Comparison of ENCODE assay signal across 8 mouse cellular contexts in genomic region chr11:94276869-94277337, GRCm38 (mm10). TPM values are rescaled to one million over a fixed set of nuclear protein-coding genes. Genes with fewer than 3 reads are reported as not detected.
DNase-seq lines count a peak whose midpoint lies in the region; ATAC-seq lines count a peak whose summit lies in the region.

No protein-coding gene starts in this region.

- H3K9me3 ChIP-seq in forebrain, embryonic 11.5 days (ENCODE audit: control insufficient read depth, low read length) = no peaks in the 10 kb centered on the region
- no peaks in the 10 kb centered on the region for H3K9me3 ChIP-seq in heart, embryonic 16.5 days (replicated peaks; ENCODE audit: control insufficient read depth, low read length)
- H3K9me3 ChIP-seq in liver, embryonic 15.5 days (replicated peaks) = no peaks in the 10 kb centered on the region
- no peaks in the 10 kb centered on the region for H3K9me3 ChIP-seq in neural tube, embryonic 12.5 days

- peak overlapping the region; percentile 48 for H3K9ac ChIP-seq in forebrain, embryonic 11.5 days (ENCODE audit: low read length)
- peak overlapping the region; percentile 58 for H3K9ac ChIP-seq in heart, embryonic 16.5 days (ENCODE audit: low read length)
- no peak overlapping the region for H3K9ac ChIP-seq in liver, embryonic 15.5 days
- H3K9ac ChIP-seq in neural tube, embryonic 12.5 days = peak overlapping the region; percentile 38; the same call in 1 of the 2 replicates

- peaks cover 6% of the 10 kb centered on the region; the same call in 1 of the 2 replicates for H3K4me1 ChIP-seq in forebrain, embryonic 11.5 days (replicated peaks; ENCODE audit: control insufficient read depth, insufficient read depth, low read length)
- H3K4me1 ChIP-seq in heart, embryonic 16.5 days (ENCODE audit: control insufficient read depth, insufficient read depth, low read length) = peaks cover 11% of the 10 kb centered on the region
- H3K4me1 ChIP-seq in liver, embryonic 15.5 days (replicated peaks) = peaks cover 65% of the 10 kb centered on the region
- H3K4me1 ChIP-seq in neural tube, embryonic 12.5 days = peaks cover 4% of the 10 kb centered on the region; the same call in 1 of the 2 replicates

- peak overlapping the region; percentile 21 for H3K4me3 ChIP-seq in forebrain, embryonic 11.5 days (ENCODE audit: low read depth, low read length)
- H3K4me3 ChIP-seq in heart, embryonic 16.5 days (ENCODE audit: low read length) = peak overlapping the region; percentile 48
- H3K4me3 ChIP-seq in liver, embryonic 15.5 days (replicated peaks) = peak overlapping the region; percentile 51
- H3K4me3 ChIP-seq in neural tube, embryonic 12.5 days = peak overlapping the region; percentile 20

- H3K36me3 ChIP-seq in forebrain, embryonic 11.5 days (ENCODE audit: control insufficient read depth, insufficient read depth, low read length) = no peaks in the 10 kb centered on the region
- no peaks in the 10 kb centered on the region for H3K36me3 ChIP-seq in heart, embryonic 16.5 days (ENCODE audit: control insufficient read depth, insufficient read depth)
- no peaks in the 10 kb centered on the region for H3K36me3 ChIP-seq in liver, embryonic 15.5 days (replicated peaks)
- no peaks in the 10 kb centered on the region for H3K36me3 ChIP-seq in neural tube, embryonic 12.5 days

- no peaks in the 10 kb centered on the region for H3K27me3 ChIP-seq in forebrain, embryonic 11.5 days (ENCODE audit: control insufficient read depth, insufficient read depth, low read length)
- no peaks in the 10 kb centered on the region for H3K27me3 ChIP-seq in heart, embryonic 16.5 days (ENCODE audit: control insufficient read depth, insufficient read depth, low read length)
- H3K27me3 ChIP-seq in liver, embryonic 15.5 days = no peaks in the 10 kb centered on the region
- H3K27me3 ChIP-seq in neural tube, embryonic 12.5 days (replicated peaks) = no peaks in the 10 kb centered on the region

- WGBS in forebrain, embryonic 11.5 days = 8% methylated on average over 20 of the region's 20 CpGs
- 8% methylated on average over 20 of the region's 20 CpGs for WGBS in heart, embryonic 16.5 days
- WGBS in liver, embryonic 15.5 days (ENCODE audit: insufficient replicate concordance) = 10% methylated on average over 20 of the region's 20 CpGs
- 9% methylated on average over 20 of the region's 20 CpGs for WGBS in neural tube, embryonic 12.5 days

- peak; percentile 74 for ATAC-seq in forebrain, embryonic 11.5 days (replicated peaks; ENCODE audit: low FRiP score)
- ATAC-seq in heart, embryonic 16.5 days (replicated peaks; ENCODE audit: extremely low read depth, insufficient read depth, low FRiP score) = peak; percentile 79
- ATAC-seq in liver, embryonic 15.5 days (ENCODE audit: insufficient read depth) = peak; percentile 42
- peak; percentile 55; the same call in 1 of the 2 replicates for ATAC-seq in neural tube, embryonic 12.5 days (ENCODE audit: low FRiP score, low read depth)

- peak overlapping the region; percentile 51 for H3K4me2 ChIP-seq in forebrain, embryonic 11.5 days (ENCODE audit: low read depth, low read length, severe bottlenecking)
- peak overlapping the region; percentile 77 for H3K4me2 ChIP-seq in heart, embryonic 16.5 days (ENCODE audit: low read depth, low read length)
- H3K4me2 ChIP-seq in liver, embryonic 15.5 days = peak overlapping the region; percentile 69
- peak overlapping the region; percentile 59 for H3K4me2 ChIP-seq in neural tube, embryonic 12.5 days (replicated peaks)

- DNase-seq in CD8-positive naive resting alpha-beta T cell, adult 2 months (ENCODE audit: low read depth in 2 of 2, low spot score in 2 of 2) = peak; percentile 73 to 80
- peak; percentile 85 for DNase-seq in c-Kit-positive CD71-negative TER-119-negative erythroid progenitor cells, embryonic 14.5 days (ENCODE audit: low read depth)
- DNase-seq in forebrain, embryonic 11.5 days (ENCODE audit: low spot score) = peak; percentile 94
- peak; percentile 89 to 92 for DNase-seq in kidney, postnatal 36 days
- peak; percentile 95 for DNase-seq in telencephalon, adult 2 months (ENCODE audit: low read depth, low spot score)

- no peak overlapping the region for H3K27ac ChIP-seq in forebrain, embryonic 11.5 days (ENCODE audit: low read depth, low read length)
- H3K27ac ChIP-seq in heart, embryonic 16.5 days (ENCODE audit: low read length) = no peak overlapping the region
- H3K27ac ChIP-seq in liver, embryonic 15.5 days (replicated peaks) = no peak overlapping the region
- no peak overlapping the region for H3K27ac ChIP-seq in neural tube, embryonic 12.5 days

RNA-seq across cellular contexts. Expression of gene Gm21885, which starts 4.8 kb away (rescaled TPM):
- polyA plus RNA-seq in forebrain, embryonic 11.5 days (2014; fragmentation: Nextera tagmentation; extraction: Ambion mirVana) = 0.68 and 1.4 TPM in 2 replicates
- not detected in 2 replicates for polyA plus RNA-seq in heart, embryonic 16.5 days (2015; fragmentation: Nextera tagmentation; extraction: Ambion mirVana)
- 0.15 TPM in 1 of 2 replicates, not detected in the other for polyA plus RNA-seq in liver, embryonic 15.5 days (2015; fragmentation: Nextera tagmentation; extraction: Ambion mirVana)
- not detected in 2 replicates for polyA plus RNA-seq in neural tube, embryonic 12.5 days (2016; fragmentation: Nextera tagmentation; extraction: Ambion mirVana)

RNA-seq across cellular contexts. Expression of gene Wfikkn2, which starts 31.1 kb away (rescaled TPM):
- 1.9 and 2.9 TPM in 2 replicates for polyA plus RNA-seq in forebrain, embryonic 11.5 days (2014; fragmentation: Nextera tagmentation; extraction: Ambion mirVana)
- polyA plus RNA-seq in heart, embryonic 16.5 days (2015; fragmentation: Nextera tagmentation; extraction: Ambion mirVana) = 3.1 and 3.7 TPM in 2 replicates
- polyA plus RNA-seq in liver, embryonic 15.5 days (2015; fragmentation: Nextera tagmentation; extraction: Ambion mirVana) = 0.15 TPM in 2 replicates
- 3.3 and 3.7 TPM in 2 replicates for polyA plus RNA-seq in neural tube, embryonic 12.5 days (2016; fragmentation: Nextera tagmentation; extraction: Ambion mirVana)

RNA-seq across cellular contexts. Expression of gene Luc7l3, which starts 44.9 kb away (rescaled TPM):
- polyA plus RNA-seq in forebrain, embryonic 11.5 days (2014; fragmentation: Nextera tagmentation; extraction: Ambion mirVana) = 132 and 136 TPM in 2 replicates
- polyA plus RNA-seq in heart, embryonic 16.5 days (2015; fragmentation: Nextera tagmentation; extraction: Ambion mirVana) = 62.4 and 73.2 TPM in 2 replicates
- 35.5 and 36.8 TPM in 2 replicates for polyA plus RNA-seq in liver, embryonic 15.5 days (2015; fragmentation: Nextera tagmentation; extraction: Ambion mirVana)
- 138 and 152 TPM in 2 replicates for polyA plus RNA-seq in neural tube, embryonic 12.5 days (2016; fragmentation: Nextera tagmentation; extraction: Ambion mirVana)

RNA-seq across cellular contexts. Expression of gene Ankrd40, which starts 50.9 kb away (rescaled TPM):
- 24.1 and 25.8 TPM in 2 replicates for polyA plus RNA-seq in forebrain, embryonic 11.5 days (2014; fragmentation: Nextera tagmentation; extraction: Ambion mirVana)
- polyA plus RNA-seq in heart, embryonic 16.5 days (2015; fragmentation: Nextera tagmentation; extraction: Ambion mirVana) = 17.5 and 22.6 TPM in 2 replicates
- polyA plus RNA-seq in liver, embryonic 15.5 days (2015; fragmentation: Nextera tagmentation; extraction: Ambion mirVana) = 7.4 and 9.0 TPM in 2 replicates
- polyA plus RNA-seq in neural tube, embryonic 12.5 days (2016; fragmentation: Nextera tagmentation; extraction: Ambion mirVana) = 31.0 and 36.2 TPM in 2 replicates
